Mouse (Mus musculus): ENCODE results near the gene Dlx2.

The Dlx2 gene

GRCm38 (mm10) chr2:71499276-71500230 lies 47.0 kb downstream of the Dlx2 start:
- no peak for DNase-seq

GRCm38 (mm10) chr2:71497175-71497574 lies 49.4 kb downstream of the Dlx2 start:
- no peak for DNase-seq

GRCm38 (mm10) chr2:71494971-71495370 lies 51.6 kb downstream of the Dlx2 start:
- no peak for DNase-seq

GRCm38 (mm10) chr2:71494503-71494902 lies 52.1 kb downstream of the Dlx2 start:
- no peak for DNase-seq

All from kidney, postnatal 10 days (tissue).